Mouse (Mus musculus): Measurements from ENCODE around the gene Slc3a2.

DNA sequence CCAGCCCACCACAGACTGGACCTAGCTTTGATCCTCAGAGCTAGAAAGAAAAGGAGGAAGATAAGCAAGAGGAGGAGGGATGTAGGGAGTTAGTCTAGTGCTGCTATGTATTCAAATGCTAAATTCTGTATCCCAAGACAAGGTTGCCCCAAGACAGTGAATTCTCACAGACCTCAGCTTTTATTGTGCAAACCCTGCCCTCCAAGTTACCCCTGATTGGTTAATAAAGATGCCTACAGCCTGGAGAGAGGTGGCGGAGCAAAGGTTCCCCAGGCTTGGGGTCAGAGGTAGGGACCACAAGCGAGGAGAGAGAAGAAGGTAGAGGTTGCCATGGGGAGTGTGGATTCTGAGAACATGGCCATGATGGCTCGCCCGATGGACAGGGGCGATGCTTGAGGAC is 30.4 kb downstream of the Slc3a2 start:
- TF ChIP-seq CTCF (IDR thresholded peaks at IDR 0.05; ENCODE audit: extremely low read depth, insufficient read depth, low read length) (no peak), POLR2A (IDR thresholded peaks at IDR 0.05; ENCODE audit: extremely low read depth, insufficient read depth, low read length) (no peak)
